Mouse (Mus musculus) retina, embryonic 14.5 days (tissue): Measurements from ENCODE around the gene Fam20b.
"Not testable (repeated sequence)": the region's sequence is repeated elsewhere in the genome, so short reads cannot be mapped to it uniquely, and the experiment has no call there.

Source experiments
- DNase-seq: peaks from one replicate; pipeline ENCODE4 v3.0.0-alpha.2; 2015; ENCODE audit warnings: low spot score

Fam20b gene

DNA sequence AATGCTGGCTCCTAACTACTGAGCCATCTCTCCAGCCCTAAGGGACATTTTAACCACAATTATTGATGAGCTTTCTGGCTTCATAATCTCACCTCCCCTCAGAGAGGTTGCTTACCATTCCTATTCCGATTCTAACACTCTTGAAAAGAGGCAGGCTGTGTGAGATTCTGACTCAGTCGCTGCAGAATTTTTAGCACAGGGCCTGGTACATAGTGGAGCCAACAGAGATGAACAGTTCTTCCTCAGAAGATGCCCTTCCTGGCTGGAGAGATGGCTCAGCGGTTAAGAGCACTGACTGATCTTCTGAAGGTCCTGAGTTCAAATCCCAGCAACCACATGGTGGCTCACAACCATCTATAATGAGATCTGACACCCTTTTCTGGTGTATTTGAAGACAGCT is 47.0 kb downstream of the Fam20b start:
- DNase-seq, result no peak

DNA sequence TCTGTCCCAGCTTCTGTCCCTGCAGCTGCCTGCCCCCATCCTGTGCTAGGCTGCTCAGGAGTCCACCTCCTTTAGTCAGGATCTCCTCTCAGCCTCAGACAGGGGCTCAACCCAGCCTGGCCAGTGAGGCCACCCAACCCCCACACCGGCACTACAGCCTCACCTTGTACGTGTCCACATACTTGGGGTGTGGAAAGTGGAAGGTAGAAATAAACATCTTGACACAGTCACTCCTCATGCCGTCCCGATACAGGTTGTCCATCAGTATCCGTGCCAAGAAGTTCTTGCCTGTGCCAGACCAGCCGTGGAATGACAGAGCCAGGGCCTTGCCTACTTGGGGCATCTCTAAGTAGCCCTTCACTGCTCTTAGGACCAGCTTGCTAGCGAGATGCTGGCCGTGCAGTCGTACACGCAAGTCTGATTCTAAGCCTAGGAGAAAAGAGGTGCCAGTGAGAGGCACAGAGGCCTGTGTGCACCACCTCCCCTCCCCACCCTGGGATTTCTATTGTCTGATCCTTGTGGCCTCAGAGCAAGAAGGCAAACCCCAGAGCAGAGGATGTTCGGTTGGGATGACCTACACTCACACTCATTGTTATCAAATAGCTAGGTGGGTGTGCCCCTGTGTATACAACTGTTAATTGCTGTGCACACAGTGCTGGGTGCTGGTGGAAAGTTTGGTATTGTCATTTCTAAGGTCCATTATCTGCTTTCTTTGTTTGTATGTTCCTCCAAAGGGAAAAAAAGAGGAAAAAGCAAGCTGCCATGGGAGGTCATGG is 49.5 kb downstream of the Fam20b start:
- DNase-seq, result no peak

DNA sequence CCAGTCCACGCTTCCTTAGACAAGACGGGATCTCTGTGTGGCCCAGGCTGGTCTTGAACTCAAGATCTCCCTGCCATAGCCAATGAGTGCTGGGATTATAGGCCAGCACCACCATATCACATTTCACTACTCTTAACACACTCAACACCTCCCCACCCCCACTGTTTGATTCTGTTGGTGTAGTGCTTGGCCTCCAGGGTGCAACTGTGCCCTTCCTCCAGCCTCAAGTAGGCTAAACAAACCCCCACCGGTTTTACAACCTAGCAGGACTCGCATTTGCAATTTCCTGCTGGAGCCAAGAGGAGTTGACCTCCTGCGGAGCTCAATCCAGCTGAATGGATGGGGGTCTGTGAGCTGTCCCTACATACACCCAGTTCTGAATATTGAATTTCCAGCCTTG is 50.3 kb downstream of the Fam20b start:
- no peak for DNase-seq

DNA sequence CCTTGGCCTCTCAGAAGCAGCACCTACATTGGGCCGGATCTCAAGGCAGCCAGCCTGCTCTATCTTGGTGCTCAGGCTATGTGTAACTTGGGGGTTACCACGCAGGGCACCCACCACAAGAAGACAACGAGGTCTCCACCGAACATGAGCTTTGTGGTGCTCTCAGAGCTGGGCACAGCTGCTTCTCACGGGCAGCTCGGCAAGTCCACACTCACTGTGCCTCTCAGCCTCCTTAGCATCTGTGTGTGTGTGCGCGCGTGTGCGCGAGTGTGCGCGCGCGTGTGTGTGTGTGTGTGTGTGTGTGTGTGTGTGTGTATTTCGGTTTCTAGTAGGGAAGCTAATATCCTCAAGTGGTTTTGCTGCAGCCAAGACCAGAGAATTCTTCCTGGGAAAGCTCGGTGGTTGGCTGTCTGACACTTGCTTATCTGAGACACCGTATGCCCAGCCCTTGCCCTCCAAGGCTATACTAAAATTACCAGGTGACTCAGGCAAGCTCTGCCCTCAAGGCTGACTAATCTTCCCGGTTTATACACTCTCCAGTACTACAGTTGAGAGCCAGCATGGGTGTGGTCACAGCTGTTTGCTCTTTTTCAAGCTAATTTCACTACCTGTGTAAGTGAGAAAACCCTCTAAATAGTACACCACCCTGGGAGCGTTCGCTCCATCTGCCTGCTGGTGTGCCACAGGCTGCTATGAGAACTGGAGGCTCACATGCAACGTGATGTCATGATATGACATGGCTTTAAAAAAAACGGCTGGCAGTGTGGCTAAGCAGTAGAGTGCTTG is 51.6 kb downstream of the Fam20b start:
- no peak for DNase-seq

DNA sequence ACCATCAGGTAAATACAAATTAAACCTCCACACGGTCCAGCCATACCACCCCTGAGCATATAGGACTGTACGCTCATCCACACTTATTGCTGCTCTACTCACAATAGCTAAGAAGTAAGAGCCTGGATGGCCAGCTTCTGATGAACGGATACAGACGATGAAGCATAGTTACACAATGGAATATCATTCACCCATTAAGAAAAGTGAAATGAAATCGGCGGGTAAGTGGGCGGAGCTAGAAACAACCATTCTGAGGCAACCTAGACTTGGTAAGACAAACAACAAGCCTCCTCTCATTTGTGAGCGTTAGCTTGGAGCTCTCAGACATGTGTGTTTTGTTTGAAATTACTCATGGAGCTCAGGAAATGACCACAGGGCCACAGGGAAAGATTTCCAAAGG is 53.1 kb downstream of the Fam20b start:
- no peak for DNase-seq

DNA sequence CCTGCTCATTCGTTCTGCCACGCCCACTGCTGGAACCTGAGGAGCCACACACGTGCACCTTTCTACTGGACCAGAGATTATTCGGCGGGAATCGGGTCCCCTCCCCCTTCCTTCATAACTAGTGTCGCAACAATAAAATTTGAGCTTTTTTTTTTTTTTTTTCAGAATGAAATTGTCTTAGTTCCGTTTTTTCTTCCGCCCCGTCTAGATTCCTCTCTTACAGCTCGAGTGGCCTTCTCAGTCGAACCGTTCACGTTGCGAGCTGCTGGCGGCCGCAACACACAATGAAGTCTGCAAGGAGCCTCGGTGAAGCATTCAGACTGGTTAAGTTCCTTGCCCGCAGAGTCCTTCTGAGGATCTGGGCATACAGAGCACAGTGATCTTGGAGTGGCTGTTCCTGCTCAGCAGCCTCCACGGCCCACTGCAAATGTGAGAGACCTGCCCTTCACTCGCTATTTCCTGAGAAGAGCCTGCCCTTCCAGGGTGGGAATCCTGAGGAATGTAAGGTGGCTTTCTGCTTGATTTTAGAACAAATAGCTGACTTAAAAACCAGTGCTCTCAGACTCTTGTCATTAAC is 58.1 kb downstream of the Fam20b start:
- not testable (repeated sequence) for DNase-seq

DNA sequence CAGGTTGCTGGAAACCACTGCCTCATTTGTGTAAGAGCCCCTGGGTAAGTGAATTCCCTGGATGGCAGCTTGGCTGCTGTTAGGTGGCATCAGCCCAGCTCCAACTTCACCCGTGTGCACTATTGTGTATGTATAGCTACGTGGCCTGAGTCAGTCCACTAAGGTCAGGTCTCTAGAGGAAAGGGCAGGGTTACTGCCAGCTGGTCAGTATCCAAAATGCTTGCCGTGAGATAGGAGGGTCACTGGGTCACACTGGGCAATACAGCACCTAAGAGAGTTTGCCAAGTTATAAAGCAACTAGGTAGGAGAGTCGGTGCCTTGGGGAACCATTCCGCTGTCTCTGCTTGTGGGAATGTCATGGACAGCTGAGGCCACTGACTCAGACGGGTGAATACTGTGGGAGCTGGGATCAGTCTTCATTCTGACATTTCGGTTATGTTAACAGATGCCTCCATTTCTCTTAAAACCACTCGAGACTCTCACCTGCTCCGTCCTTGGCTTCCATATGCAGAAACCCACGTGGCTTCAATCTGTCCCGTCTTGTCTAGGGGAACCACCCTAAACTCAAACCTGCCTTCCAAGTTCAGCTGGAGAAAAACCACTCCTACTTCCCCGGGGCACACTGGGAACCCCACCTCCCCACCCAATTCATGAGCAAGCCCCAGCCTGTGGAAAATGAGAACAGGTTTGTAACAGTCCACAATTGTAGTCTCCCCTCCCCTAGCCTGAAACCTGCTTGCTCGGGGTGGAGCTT is 58.8 kb downstream of the Fam20b start:
- no peak for DNase-seq

DNA sequence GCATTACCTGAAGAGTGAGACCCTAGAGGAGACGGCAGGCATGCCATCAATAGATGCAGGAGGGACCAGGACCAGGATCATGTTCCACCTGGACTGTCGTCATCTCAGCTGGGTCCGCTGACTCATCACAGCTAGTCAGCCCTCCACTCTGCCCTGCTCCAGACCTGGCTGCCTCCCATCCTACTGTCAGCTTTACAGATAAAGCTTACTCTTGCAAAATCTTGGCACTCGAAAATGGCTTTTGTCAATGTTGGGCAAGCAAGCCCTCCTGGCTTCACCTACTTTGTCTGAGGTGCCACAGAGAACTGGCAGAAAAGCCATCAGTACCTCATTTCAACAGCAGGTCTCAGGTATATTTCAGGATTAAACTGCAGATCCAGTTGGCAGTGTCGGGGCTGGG is 60.2 kb downstream of the Fam20b start:
- DNase-seq, result no peak

DNA sequence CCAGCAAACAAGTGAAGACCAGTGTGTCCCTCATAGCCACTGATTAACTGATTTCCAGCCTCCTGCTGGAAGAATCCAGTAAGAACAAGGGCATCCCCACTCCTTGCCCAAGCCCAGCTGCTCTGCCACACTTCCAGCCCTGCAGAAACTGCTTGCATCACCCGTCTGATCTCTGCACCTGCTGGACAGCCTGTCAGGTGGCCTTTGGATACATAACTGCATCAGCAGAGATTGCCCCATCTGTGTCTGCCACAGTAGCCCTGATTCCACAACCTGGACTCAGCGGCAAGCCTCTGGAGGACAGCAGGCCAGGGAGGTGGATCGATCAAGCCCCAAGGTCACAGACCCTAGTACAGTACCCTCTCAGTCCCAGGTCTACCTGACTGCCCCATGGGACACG is 61.4 kb downstream of the Fam20b start:
- DNase-seq, result no peak

DNA sequence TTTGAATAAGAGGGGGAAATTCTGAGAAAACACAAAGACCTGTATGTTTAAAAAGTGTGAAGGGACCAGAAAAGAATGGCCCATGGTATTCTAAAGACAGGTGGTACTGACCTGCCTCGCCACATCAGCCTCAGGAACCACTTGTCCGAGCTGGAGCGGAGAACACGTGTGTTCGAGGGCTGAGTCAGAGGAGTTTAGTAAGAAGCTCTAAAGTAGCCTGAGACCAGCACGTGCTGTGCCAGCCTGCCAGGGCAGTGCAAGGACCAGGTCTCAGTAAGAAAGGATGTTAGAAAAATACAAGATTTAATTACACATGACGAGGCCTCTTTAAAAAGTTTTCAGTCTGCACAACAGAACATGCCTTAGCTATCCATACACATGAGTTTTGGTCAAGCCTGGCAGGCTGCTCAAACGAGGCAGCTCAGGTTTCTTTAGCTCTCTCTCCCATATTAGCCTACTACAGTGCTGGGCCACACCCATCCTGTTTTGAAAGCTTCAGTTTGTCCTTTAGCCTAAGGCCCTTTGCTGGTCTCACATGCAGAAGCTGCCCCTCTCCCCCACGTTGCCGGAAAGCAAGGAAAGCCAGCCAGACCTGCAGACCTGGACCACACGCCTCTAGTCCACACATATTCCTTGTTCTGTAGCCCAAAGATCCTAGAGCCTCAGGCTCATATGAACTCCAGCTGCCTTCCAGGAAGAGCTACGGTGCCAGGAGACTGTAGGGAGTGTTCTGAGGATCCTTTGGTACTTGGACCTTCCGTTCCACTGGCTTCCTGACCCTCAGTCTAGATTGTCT is 64.0 kb downstream of the Fam20b start:
- no peak for DNase-seq

DNA sequence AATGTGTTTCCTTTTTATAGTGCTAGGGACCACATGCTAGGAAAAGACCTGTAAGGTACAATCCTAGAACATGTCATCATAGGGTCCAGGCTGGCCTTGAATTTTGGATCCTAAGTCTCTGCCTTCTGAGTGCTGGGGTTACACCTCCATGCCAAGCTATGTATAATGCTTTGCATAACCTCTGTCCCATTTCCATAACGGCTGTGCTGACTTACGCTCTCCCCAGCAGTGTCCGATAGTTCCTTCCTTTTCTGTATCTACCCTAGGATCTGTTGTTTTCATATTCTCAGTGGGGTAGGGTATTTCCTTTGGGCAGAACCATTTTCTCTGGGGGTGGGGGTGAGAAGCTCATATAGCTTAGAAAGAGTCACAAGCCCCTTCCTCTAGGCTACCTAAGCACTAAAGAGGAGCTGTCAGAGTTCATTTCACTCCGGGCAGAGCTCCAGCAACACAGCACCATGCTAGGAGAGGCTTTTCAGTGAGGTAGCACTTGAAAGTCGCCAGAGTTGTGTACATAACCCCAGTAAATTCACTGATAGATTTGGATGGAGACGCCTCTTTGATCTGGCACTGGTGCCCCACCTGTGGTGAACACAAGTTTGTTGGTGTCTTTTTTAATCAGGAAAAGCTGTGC is 66.6 kb downstream of the Fam20b start:
- no peak for DNase-seq

DNA sequence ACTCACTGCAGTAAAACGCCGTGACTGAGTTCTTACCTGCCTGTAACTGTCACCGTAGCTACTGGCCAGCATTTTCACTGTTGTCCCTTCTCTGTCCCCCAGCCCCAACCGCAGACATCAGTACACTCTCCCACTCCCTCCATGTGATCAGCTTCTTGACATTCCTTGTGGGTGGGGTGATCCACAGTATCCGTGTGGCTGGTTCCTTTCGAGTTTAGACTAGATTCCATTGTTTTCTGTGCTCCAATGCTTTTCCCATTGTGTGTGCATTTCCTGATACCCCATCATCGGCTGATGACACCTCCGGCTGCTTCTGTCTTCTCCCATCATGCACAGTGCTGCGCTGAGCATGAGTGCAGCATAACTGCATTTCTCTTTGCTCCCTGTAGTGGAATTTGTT is 68.3 kb downstream of the Fam20b start:
- no peak for DNase-seq

DNA sequence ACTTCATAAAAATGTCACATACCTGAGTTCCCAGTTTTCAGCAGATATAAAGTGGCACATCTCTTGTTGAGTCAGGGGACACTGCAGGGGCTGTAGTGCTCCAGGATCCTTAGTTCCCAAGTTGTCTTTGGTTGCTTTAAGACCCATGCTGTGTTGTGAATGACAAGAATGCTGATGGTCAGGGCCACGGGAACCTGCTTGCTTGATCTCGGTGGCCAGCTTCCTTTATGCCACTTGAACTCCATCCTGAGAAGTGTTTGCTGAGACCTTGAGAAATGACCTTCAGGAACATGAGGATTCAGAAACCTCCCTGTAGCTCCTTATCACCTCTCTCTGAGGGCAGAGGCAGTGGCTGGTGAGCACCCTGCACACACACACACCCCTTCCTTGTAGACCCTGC is 70.2 kb downstream of the Fam20b start:
- no peak for DNase-seq

DNA sequence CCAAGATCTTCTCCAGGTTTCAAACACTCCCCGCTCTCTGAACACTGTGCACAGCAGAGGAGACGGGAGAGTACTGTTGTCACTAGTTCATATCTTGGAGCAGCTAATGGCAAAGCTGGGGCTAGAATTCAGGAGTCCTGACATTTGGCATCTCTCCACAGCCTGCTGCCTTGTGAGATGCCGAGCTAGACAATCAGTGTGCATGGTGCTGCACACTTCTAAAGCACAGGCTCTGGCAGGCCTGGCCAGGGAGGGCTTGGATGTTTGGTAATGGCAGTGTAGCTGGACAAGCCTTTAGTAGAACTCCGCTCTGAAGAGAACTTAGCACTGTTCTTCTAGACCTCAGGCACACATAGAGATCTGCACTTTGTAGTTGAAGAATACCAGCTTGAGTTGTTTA is 72.9 kb downstream of the Fam20b start:
- no peak for DNase-seq

DNA sequence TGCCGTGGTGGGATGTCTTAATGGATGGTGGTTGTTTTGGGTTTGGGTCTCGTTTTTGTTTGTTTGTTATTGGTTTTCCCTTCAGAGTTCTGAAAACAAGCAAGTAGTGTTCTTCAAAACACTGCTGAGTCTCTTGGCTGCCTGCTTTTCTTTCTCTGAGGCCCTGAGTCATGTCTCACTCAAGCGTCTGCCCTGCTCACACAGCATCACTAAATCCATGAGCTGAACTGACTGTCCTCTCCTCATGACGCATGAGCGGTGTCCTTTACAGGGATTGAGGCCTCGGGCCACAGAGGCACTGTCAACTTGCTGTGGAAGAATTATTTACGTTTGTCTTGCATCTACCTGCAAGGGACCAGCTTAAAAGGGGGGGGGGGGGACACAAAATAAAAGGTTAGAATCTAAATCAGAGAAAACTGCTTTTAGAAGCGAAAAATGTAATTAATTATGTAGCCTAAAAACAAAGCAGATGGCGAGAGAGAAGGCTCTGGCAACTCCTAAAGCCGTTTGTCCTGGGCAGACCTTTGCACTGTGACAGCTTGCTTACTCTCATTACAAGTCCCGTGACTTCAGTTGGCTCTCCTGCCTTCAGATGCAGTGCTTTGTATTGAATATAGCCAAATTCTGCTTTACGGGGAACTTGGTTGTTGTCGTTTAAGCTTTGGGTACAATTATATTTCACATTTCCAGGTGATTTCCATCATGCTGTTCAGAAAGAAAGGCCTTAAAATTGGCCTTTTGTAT is 73.9 kb downstream of the Fam20b start:
- DNase-seq, result no peak

DNA sequence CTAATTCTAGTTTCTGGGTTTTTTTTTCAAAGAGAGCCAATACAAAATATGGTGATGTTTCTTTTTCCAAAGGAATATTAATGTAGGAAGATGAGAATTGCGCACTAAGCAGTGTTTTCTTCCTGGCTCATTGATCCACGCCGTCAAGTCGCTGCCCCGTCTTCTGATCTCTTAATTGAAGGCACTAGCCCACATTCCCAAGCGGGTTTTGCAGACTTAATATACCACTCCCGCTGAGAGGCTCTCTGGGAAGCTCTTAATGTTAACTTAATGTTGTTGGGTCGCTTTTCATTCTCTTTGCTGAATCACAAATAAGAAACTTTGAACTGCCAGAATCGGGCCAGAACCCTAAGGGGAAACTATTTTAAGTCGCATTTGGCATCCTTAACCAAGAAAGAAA is 74.8 kb downstream of the Fam20b start:
- DNase-seq, result no peak

DNA sequence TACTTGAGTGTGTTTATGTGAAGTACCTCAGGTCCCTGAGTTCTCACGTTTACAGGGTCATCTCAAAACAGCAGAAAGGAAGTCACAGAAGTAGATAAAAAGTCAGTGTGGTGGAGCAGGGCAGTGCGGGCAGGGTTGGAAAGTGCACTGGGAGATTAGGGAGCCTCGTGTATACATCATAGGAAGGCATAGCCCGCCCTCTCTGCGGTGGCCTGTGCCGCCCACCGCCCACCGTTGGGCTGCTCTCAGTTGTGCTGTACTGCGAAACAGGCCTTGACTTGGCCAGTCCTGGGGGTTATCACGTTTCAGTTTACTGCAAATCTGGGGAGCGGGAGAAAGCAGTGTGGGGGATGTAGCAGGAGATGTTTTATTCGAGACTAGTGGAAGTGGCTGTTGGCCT is 76.1 kb downstream of the Fam20b start:
- no peak for DNase-seq

DNA sequence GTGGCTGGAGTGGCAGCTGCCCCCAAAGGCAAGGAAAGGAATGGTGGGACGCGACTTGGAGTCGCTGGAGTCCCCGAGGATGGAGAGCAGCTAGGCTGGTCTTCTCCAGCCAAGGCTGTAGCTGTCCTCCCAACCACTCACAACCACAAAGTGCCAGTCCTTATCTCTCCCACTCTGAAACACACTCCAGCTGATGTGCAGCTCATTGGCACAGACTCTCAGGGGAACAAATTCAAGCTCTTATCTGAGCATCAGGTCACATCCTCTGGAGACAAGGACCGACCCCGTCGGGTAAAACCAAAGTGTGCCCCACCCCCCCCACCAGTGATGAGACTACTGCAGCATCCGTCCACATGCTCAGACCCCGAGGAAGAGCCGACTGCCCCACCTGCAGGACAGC is 77.1 kb downstream of the Fam20b start:
- DNase-seq, result no peak

DNA sequence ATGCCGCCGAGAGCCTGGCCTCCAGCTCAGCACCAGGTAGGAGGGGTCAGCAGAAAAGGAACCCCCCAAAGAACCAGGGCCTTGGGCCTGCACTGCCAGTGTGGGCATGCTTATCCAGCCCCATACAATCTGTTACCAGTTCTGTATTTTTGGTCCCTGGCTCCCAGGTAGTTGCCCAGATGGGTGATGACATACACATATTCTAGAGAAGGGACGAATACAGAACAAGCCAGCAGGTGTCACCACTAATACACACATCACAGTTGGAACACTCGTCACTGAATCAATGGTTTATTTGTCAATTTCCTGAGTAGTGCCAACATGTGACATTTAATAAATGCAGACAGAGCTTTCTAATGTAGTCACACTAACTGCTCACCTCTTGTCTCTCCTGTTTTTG is 78.3 kb downstream of the Fam20b start:
- DNase-seq, result no peak

DNA sequence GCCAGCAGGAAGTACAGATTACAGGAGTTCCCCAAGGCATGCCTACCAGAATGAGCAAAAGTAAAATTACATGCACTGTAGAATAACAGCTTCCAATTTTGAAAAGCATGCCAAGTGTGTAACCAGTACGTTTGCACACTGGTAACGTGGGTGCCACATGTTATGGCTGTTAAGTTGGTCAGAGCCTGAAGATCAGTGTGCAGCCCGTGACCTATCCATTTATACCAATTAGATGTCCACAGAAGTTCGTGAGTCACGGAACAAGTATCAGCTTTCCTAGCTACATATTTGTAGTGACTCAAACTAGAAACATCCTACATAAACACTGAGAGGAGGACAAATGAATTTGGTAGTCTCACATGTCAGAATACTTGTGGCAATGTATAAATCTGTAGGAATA is 79.4 kb downstream of the Fam20b start:
- DNase-seq, result no peak

DNA sequence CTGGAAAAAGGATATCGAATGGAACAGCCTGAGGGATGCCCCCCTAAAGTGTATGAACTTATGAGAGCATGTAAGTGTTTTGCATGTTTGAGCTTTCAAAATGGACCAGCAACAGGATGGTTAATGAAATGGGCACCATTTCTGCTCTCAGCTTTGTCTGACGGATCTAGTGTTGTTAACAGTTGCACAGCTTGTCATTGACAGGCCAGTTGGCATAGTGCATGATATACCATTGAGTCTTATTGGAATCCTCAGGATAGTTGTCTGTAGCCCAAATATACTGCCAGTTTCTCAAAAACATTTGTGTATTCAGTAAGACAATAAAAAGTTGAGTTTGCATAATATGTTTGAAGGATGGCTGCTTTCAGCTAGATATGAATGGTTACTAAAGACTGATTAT is 83.7 kb downstream of the Fam20b start:
- DNase-seq, result no peak
